Mouse (Mus musculus) gastrocnemius, postnatal 25 days (tissue): ENCODE data around the gene Akr1b8. TPM values are rescaled to one million over a fixed set of nuclear protein-coding genes. Genes with fewer than 3 reads are reported as not detected.
"Not testable (repeated sequence)": the region's sequence is repeated elsewhere in the genome, so short reads cannot be mapped to it uniquely, and the experiment has no call there.

Experiments
- DNase-seq: peaks from one replicate; pipeline ENCODE4 v3.0.0; 2022
- total RNA-seq, 2 experiments: library from RNA; stranded (reverse); gene quantifications; 1 replicate in 1 of 2; 2 replicates in 1 of 2; pipeline ENCODE4 v1.2.3; 2021

Akr1b8 gene
- total RNA-seq, 2 experiments from 2014 or later = 1.6 to 3.7 TPM

GRCm38 (mm10) chr6:34350037-34350699 is 3.8 kb upstream of the Akr1b8 start:
- DNase-seq = no peak

DNA sequence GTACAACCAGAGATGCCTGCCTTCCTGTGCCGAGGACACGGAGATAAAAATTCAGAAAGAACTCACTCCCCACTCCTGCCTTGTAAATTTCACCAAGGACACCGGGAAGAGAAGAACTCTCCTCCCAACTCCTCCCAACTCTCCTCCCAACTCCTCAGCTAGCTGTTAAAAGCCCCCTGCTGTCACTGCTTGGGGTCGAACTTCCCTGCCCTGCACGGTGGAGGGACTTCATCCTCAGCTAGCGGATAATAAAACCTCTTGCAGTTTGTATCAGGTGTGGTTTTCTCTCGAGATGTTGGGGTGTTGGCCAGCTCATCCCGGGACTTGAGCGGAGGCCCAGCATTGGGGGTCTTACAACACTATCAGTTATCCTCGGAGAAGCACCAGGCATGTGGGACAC is 2.4 kb upstream of the Akr1b8 start:
- not testable (repeated sequence) for DNase-seq

GRCm38 (mm10) chr6:34352401-34352800 is 1.5 kb upstream of the Akr1b8 start:
- no peak for DNase-seq

DNA sequence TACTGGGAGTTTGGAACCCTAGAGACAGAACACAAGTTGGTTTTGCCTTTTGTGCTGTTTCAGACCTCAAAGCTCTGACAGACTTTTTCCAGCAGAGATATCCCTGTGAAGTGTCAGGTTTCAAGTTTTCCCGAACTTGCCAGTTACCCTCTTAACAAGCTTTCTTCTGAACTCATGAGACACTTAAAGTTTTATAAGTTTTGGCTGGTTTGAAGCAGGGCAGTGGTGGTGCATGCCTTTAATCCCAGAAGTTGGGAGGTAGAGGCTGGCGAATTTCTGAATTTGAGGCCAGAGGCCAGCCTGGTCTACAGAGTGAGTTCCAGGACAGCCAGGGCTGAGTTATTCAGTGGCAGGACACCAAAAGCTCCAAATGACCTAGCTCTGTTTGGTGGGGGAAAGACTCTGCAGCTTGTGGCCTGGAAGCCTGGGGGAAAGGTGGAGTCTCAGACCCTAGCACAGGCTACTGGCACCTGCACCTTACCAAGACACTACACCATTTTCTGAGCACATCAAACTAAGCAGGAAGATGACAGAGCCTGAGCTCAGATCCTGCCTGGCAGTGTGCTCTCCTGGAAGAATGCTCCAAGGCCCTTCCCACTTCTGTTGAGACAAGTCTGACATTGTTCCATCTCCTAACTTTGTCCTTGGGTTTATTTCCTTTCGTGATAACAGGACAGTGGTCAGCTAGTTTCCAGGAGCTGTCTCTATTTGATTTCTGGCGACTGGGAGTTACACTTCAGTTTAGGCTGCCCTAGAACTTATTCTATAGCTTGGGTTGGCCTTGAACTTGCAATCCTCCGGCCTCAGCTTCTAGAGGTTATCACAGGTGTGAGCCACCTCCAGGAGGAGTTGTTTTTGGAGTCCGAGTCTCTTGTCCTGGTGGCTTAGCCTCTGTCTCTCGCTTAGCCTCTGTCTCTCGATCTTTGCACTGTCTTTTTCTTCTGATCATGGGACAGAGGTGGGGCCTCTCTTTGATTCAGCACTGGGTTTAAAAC is 732 bp downstream of the Akr1b8 start:
- DNase-seq = no peak

DNA sequence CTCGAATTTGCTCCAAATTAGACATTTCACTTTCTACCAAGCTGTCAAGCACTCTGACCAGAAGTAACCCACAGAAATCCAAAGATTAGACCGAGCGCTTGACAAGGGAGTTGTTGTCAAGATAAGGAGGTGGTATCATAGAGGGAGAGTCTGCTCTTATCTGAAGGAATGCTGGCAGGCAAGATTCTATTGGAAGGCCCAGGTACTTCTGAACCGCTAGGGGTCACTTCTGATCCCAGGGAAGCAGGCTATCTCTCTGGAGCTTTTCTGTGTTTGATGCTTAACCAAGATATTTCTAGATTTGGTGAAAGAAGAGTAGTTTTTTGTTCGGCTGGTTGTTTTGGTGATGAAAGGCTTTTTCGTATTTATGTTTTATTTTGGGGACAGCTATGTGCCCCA is 1.4 kb downstream of the Akr1b8 start:
- no peak for DNase-seq

GRCm38 (mm10) chr6:34355841-34356240 is 1.9 kb downstream of the Akr1b8 start:
- DNase-seq = no peak

GRCm38 (mm10) chr6:34364217-34365136 is 10.6 kb downstream of the Akr1b8 start:
- DNase-seq = no peak

DNA sequence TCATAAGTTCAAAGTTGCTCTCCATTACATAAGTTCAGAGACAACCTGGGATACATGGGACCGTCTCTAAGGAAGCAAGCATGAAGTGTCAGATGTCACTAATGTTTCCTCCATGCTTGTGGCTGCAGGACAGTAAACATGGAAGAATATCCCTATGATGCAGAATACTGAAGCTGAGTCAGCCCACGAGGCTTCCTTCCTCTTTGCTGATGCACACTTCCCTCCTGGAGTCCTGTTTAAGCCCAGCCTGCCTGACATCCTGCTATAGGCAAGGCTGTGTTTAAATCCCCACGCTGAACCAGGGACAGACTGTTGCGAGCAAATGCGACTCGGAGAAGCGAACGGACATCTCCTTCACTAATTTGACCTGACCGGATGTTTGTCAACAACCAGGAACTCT is 14.1 kb downstream of the Akr1b8 start:
- DNase-seq = no peak

GRCm38 (mm10) chr6:34370081-34370480 is 16.2 kb downstream of the Akr1b8 start:
- DNase-seq = no peak

DNA sequence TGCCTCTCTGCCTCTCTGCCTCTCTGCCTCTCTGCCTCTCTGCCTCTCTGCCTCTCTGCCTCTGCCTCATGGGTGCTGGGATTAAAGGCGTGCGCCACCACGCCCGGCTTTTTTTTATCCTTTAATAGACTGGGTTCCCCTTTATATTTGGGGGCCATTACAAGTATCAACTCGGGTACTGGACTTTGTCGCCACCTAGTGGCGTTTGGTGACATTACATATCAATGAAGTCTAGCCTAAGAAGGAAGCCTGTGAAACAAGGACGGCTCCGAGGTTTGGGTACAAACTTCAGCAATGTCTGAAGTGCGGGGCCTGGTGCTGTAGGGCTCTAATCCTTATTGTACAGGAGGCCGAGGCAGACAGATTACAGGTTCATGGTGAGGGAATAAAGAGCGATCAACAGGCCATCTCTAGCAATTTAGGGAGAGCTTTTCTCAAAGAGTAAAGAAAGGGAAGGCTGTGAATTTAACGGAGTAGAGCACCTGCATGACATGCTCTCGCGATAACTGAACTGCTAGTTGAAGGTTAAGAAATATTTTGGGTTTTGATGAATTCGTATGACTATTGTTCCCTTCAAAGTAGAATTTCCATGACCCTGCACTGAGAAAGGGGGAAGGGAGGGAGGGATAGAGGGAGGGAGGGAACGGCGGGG is 17.9 kb downstream of the Akr1b8 start:
- peak; percentile 54 for DNase-seq

DNA sequence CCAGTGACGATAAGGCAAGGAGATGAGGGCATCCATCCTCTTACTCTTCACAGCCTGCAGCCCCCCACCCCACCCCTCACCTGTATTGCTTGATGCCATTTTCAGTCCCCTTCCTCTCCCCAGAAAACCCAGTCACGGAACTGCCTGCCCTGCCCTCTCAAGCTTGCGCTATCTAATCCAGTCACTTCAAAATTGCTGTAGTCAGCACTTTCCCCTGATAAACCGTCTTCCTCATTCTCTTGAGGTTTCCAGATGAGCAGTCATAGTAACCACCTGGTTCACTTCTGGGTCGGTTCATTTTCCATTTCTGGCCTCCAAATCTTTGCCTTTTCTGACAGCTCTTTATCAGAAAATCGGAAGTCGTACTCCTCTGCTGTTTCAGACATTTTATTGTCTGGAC is 19.9 kb downstream of the Akr1b8 start:
- DNase-seq = no peak

DNA sequence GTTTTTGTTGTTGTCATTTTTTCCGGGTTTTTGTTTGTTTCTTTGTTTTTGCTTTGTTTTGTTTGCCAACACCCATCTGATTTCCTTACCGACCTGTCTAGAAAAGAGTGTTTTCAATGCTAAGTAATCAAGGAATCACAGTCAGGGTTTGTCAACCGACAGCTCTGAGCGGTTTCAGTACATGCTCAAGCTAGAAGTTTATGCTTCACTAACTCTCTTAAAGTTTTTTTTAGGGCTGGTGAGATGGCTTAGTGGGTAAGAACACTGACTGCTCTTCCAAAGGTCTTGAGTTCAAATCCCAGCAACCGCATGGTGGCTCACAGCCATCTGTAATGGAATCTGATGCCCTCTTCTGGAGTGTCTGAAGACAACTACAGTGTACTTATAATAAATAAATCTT is 22.0 kb downstream of the Akr1b8 start:
- DNase-seq = not testable (repeated sequence)

GRCm38 (mm10) chr6:34383401-34383800 is 29.5 kb downstream of the Akr1b8 start:
- no peak for DNase-seq

DNA sequence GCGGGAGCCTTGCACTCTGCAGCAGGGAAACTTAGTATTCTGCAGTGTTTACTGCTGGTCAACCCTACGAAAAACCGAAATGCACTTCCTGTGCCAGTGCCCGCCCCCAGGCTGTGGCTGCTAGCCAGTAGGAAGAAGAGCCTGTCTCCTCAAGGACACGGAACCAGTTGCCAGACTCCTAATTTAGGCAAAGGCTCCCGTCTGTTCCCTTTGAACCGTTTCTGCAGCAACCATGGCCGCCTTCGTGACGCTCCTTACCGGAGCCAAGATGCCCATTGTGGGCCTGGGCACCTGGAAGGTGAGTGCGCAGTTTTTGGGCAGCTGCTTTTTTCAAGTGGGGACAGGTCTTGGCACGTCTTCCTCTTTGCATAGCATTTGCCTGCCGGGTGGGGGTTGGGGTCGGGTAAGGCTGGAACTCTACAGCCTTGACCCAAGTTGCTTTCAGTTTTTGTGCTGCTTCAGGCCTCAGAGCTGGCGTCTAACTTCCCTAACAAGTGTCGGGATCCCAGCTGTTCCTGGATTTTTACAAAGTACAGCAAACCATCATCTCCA is 30.3 kb downstream of the Akr1b8 start, which contains the start of gene Akr1b10:
TSS of gene Akr1b10 (plus strand) at position 109 of the 552 bp plus-strand sequence.
- peak; percentile 83 for DNase-seq

DNA sequence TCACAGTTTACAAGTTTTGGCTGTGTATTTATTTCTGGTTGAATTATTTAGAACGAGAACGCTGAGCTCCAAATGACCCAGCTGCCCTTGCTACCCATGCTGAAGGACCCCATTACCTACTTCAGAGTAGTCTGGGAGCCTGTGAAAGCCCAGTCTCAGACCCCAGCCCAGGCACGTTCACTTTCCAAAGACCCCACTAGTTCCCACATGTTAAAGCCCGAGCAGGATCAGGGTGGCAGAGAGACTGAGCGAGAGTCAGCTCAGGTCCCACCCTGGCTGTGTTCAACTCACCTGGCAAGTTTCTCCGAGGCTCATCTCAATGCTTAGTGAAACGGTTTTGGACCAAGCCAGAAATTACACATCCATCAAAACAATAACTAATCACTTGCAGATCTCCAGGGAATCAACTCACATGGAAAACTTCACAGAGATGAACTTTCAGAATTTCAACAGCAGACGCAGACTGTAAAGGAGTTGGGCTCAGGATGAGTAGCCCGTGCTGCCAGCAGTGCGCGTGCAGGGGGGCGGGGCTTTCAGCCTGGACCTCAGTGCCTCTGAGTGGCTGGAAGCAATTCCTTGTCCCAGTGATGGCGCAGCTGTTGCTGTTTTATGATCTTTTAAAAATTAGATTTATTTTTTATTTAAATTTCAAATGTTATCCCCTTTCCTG is 30.9 kb downstream of the Akr1b8 start:
- DNase-seq = peak; percentile 53

DNA sequence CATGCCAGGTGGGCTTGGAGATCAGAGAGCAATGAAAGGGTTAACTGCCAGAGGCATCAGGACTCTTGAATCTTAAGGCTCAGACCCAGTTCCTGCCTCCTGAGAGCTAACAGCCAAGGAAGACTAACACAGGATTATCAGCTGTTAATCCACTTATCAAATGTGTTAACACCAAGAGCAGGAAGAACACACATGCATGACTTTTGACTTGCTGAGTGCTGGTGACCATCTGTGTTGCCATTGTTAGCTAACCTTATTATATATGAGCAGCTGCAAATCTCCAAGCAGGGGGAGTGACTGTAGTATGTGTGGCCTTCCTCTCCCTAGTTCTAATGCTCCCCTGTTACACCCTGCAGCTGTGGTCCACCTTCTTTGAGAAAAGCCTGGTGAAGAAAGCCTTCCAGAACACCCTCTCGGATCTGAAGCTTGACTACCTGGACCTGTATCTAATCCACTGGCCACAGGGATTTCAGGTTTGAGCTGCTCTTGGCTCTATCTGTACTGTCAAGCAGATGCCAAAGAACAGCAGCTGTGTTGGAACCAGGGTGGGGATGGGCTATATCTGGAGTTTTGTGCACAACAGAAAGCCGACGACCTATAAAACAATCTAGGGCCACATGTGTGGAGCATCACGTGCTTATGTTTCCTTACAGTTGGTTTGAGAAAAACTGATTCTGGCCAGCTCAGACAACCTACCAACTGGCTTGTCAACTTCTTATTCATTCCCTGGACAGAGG is 34.7 kb downstream of the Akr1b8 start:
- DNase-seq = no peak

- no peak for DNase-seq
These were observed 42.0 kb downstream of the Akr1b8 start for GRCm38 (mm10) chr6:34395897-34396296.

DNA sequence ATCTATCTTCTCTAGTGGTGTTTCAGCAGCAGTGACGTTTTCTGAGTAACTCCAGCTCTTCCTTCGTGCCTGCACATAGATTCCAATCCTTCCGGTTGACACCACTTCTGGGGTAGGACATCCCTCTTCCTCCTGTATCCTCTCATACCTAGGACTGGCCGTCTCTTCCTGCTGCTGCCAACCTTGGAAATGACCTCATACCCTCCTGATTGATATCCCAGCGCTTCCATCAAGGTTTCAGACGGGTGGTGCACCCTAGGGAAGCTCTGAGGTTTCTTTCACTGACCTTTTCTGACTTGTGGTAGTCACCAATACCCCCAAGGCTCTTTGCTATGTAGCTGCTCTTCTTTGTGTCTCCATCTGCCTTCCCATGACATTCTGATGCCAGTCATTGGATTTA is 44.5 kb downstream of the Akr1b8 start:
- DNase-seq = no peak

DNA sequence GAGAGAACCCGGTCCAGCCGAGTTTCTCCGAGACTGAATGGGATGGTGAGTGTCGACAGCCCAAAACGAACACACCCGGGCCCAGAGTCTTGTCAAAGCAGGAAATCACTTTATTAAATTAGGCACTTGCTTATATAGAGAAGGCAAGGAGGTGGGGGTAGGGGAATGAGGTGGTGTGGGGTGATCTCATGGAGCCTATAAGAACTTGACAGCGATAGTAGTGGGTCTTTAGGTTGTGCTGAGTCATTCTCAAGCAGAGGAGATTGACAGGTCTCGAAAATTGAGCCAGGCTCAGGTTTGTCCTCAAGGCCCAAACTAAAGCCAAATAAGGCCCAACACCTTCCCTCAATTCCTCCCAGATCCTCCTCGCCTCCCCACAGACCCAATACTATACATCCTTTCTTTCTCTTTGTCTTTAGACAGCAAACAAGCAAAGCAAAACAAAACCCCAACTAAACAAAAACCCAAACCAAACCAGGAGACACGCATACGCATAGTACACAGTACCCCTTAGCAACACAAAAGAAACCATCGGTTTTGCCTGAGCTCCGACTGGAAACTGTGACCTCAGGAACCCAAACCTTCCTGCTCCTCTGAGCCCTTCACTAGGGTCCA is 45.8 kb downstream of the Akr1b8 start:
- no peak for DNase-seq

GRCm38 (mm10) chr6:34400696-34401095 is 46.8 kb downstream of the Akr1b8 start:
- no peak for DNase-seq
